Mouse (Mus musculus): ENCODE data around the gene Pnpla2. TPM values are rescaled to one million over a fixed set of nuclear protein-coding genes. Genes with fewer than 3 reads are reported as not detected.

Pnpla2 gene
- polyA plus RNA-seq, 1 experiment from 2014 or later = 45.7 TPM

- Histone ChIP-seq H3K27me3 (replicated peaks; ENCODE audit: control insufficient read depth, insufficient read depth, low read length) (peaks cover 7% of the 10 kb centered on the region; the same call in 1 of the 2 replicates), H3K4me3 (ENCODE audit: low read length) (peak overlapping the region; percentile 85), H3K4me2 (ENCODE audit: low read depth, low read length) (peak overlapping the region; percentile 82), H3K36me3 (ENCODE audit: control insufficient read depth, insufficient read depth, low read length) (peaks cover 7% of the 10 kb centered on the region; the same call in 1 of the 2 replicates), H3K9ac (ENCODE audit: low read depth, low read length) (peak overlapping the region; percentile 92), H3K27ac (ENCODE audit: low read length) (peak overlapping the region; percentile 78), H3K9me3 (ENCODE audit: control insufficient read depth, low read length) (no peaks in the 10 kb centered on the region), H3K4me1 (ENCODE audit: control insufficient read depth, insufficient read depth, low read length) (peaks cover 33% of the 10 kb centered on the region)
- ATAC-seq = no peak
- WGBS = 86% methylated on average over 6 of the region's 6 CpGs
These were observed 14.4 kb downstream of the Pnpla2 start for GRCm38 (mm10) chr7:141469352-141469751.

- WGBS = 90% methylated on average over 18 of the region's 18 CpGs
- Histone ChIP-seq H3K27ac (ENCODE audit: low read length) (no peak overlapping the region), H3K27me3 (replicated peaks; ENCODE audit: control insufficient read depth, insufficient read depth, low read length) (0 out of 2 replicates have a peak, but pooled peaks cover 4% of the 10 kb centered on the region), H3K9ac (ENCODE audit: low read depth, low read length) (no peak overlapping the region), H3K36me3 (ENCODE audit: control insufficient read depth, insufficient read depth, low read length) (peaks cover 7% of the 10 kb centered on the region; the same call in 1 of the 2 replicates), H3K4me2 (ENCODE audit: low read depth, low read length) (no peak overlapping the region), H3K4me1 (ENCODE audit: control insufficient read depth, insufficient read depth, low read length) (peaks cover 33% of the 10 kb centered on the region), H3K4me3 (ENCODE audit: low read length) (no peak overlapping the region), H3K9me3 (ENCODE audit: control insufficient read depth, low read length) (no peaks in the 10 kb centered on the region)
- ATAC-seq = no peak
These were observed 15.1 kb downstream of the Pnpla2 start for GRCm38 (mm10) chr7:141469901-141470636.

GRCm38 (mm10) chr7:141470637-141470944 is 15.6 kb downstream of the Pnpla2 start:
- Histone ChIP-seq H3K4me2 (ENCODE audit: low read depth, low read length) (no peak overlapping the region), H3K4me3 (ENCODE audit: low read length) (no peak overlapping the region), H3K36me3 (ENCODE audit: control insufficient read depth, insufficient read depth, low read length) (peaks cover 7% of the 10 kb centered on the region; the same call in 1 of the 2 replicates), H3K27me3 (replicated peaks; ENCODE audit: control insufficient read depth, insufficient read depth, low read length) (no peaks in the 10 kb centered on the region), H3K9me3 (ENCODE audit: control insufficient read depth, low read length) (no peaks in the 10 kb centered on the region), H3K4me1 (ENCODE audit: control insufficient read depth, insufficient read depth, low read length) (peaks cover 34% of the 10 kb centered on the region), H3K27ac (ENCODE audit: low read length) (no peak overlapping the region), H3K9ac (ENCODE audit: low read depth, low read length) (no peak overlapping the region)
- 87% methylated on average over 10 of the region's 10 CpGs for WGBS
- ATAC-seq = no peak

GRCm38 (mm10) chr7:141471236-141471635 is 16.2 kb downstream of the Pnpla2 start:
- no peaks in the 10 kb centered on the region for H3K27me3 ChIP-seq (replicated peaks; ENCODE audit: control insufficient read depth, insufficient read depth, low read length)
- no peaks in the 10 kb centered on the region for H3K9me3 ChIP-seq (ENCODE audit: control insufficient read depth, low read length)
- no peak overlapping the region for H3K4me2 ChIP-seq (ENCODE audit: low read depth, low read length)
- H3K27ac ChIP-seq (ENCODE audit: low read length) = 0 out of 2 replicates have a peak overlapping the region, but pooled peaks have one; percentile 15
- WGBS = 89% methylated on average over 1 of the region's 1 CpGs
- H3K4me3 ChIP-seq (ENCODE audit: low read length) = no peak overlapping the region
- H3K4me1 ChIP-seq (ENCODE audit: control insufficient read depth, insufficient read depth, low read length) = peaks cover 40% of the 10 kb centered on the region
- no peak overlapping the region for H3K9ac ChIP-seq (ENCODE audit: low read depth, low read length)
- no peak for ATAC-seq
- peaks cover 7% of the 10 kb centered on the region; the same call in 1 of the 2 replicates for H3K36me3 ChIP-seq (ENCODE audit: control insufficient read depth, insufficient read depth, low read length)

- Histone ChIP-seq H3K4me2 (ENCODE audit: low read depth, low read length) (no peak overlapping the region), H3K4me1 (ENCODE audit: control insufficient read depth, insufficient read depth, low read length) (peaks cover 43% of the 10 kb centered on the region), H3K27me3 (replicated peaks; ENCODE audit: control insufficient read depth, insufficient read depth, low read length) (no peaks in the 10 kb centered on the region), H3K9me3 (ENCODE audit: control insufficient read depth, low read length) (no peaks in the 10 kb centered on the region), H3K4me3 (ENCODE audit: low read length) (no peak overlapping the region), H3K27ac (ENCODE audit: low read length) (no peak overlapping the region), H3K9ac (ENCODE audit: low read depth, low read length) (no peak overlapping the region), H3K36me3 (ENCODE audit: control insufficient read depth, insufficient read depth, low read length) (peaks cover 7% of the 10 kb centered on the region; the same call in 1 of the 2 replicates)
- WGBS = 71% methylated on average over 6 of the region's 6 CpGs
- no peak for ATAC-seq
These were observed 17.2 kb downstream of the Pnpla2 start for GRCm38 (mm10) chr7:141472226-141472625.

GRCm38 (mm10) chr7:141472763-141473162 is 17.8 kb downstream of the Pnpla2 start:
- Histone ChIP-seq H3K36me3 (ENCODE audit: control insufficient read depth, insufficient read depth, low read length) (peaks cover 7% of the 10 kb centered on the region; the same call in 1 of the 2 replicates), H3K4me2 (ENCODE audit: low read depth, low read length) (no peak overlapping the region), H3K27me3 (replicated peaks; ENCODE audit: control insufficient read depth, insufficient read depth, low read length) (no peaks in the 10 kb centered on the region), H3K9me3 (ENCODE audit: control insufficient read depth, low read length) (no peaks in the 10 kb centered on the region), H3K27ac (ENCODE audit: low read length) (no peak overlapping the region), H3K9ac (ENCODE audit: low read depth, low read length) (no peak overlapping the region), H3K4me3 (ENCODE audit: low read length) (no peak overlapping the region), H3K4me1 (ENCODE audit: control insufficient read depth, insufficient read depth, low read length) (peaks cover 48% of the 10 kb centered on the region)
- no peak for ATAC-seq
- 87% methylated on average over 6 of the region's 6 CpGs for WGBS

GRCm38 (mm10) chr7:141474160-141474559 is 19.2 kb downstream of the Pnpla2 start:
- WGBS = 7% methylated on average over 5 of the region's 5 CpGs
- no peak overlapping the region for H3K27ac ChIP-seq (ENCODE audit: low read length)

GRCm38 (mm10) chr7:141475011-141475804 is 20.2 kb downstream of the Pnpla2 start, which contains the start of the genes Polr2l and Tspan4:
Gene Polr2l (minus strand): TSS chr7:141475132.
Gene Tspan4 (plus strand): TSS chr7:141475240.
- H3K9ac ChIP-seq (ENCODE audit: low read depth, low read length) = peak within 1 kb of the TSS; percentile 90
- no peaks in the 10 kb centered on the region for H3K27me3 ChIP-seq (replicated peaks; ENCODE audit: control insufficient read depth, insufficient read depth, low read length)
- WGBS = under 1% methylated on average over 87 of the region's 87 CpGs
- H3K4me1 ChIP-seq (ENCODE audit: control insufficient read depth, insufficient read depth, low read length) = peaks cover 40% of the 10 kb centered on the region
- ATAC-seq = peak; percentile 71
- H3K4me2 ChIP-seq (ENCODE audit: low read depth, low read length) = peak within 1 kb of the TSS; percentile 93
- H3K27ac ChIP-seq (ENCODE audit: low read length) = peak within 1 kb of the TSS; percentile 97
- peaks cover 7% of the 10 kb centered on the region; the same call in 1 of the 2 replicates for H3K36me3 ChIP-seq (ENCODE audit: control insufficient read depth, insufficient read depth, low read length)
- H3K4me3 ChIP-seq (ENCODE audit: low read length) = peak within 1 kb of the TSS; percentile 88
- no peaks in the 10 kb centered on the region for H3K9me3 ChIP-seq (ENCODE audit: control insufficient read depth, low read length)

More at GRCm38 (mm10) chr7:141474160-141474559, 19.2 kb downstream of the Pnpla2 start:
- Histone ChIP-seq H3K9me3 (ENCODE audit: control insufficient read depth, low read length) (no peaks in the 10 kb centered on the region), H3K4me1 (ENCODE audit: control insufficient read depth, insufficient read depth, low read length) (peaks cover 45% of the 10 kb centered on the region), H3K4me3 (ENCODE audit: low read length) (peak overlapping the region; percentile 88), H3K27me3 (replicated peaks; ENCODE audit: control insufficient read depth, insufficient read depth, low read length) (no peaks in the 10 kb centered on the region), H3K36me3 (ENCODE audit: control insufficient read depth, insufficient read depth, low read length) (peaks cover 7% of the 10 kb centered on the region; the same call in 1 of the 2 replicates), H3K9ac (ENCODE audit: low read depth, low read length) (peak overlapping the region; percentile 90), H3K4me2 (ENCODE audit: low read depth, low read length) (peak overlapping the region; percentile 93)
- no peak for ATAC-seq

GRCm38 (mm10) chr7:141475805-141476158 is 20.8 kb downstream of the Pnpla2 start:
- Histone ChIP-seq H3K9ac (ENCODE audit: low read depth, low read length) (peak overlapping the region; percentile 90), H3K36me3 (ENCODE audit: control insufficient read depth, insufficient read depth, low read length) (0 out of 2 replicates have a peak, but pooled peaks cover 2% of the 10 kb centered on the region), H3K27ac (ENCODE audit: low read length) (peak overlapping the region; percentile 97), H3K4me2 (ENCODE audit: low read depth, low read length) (peak overlapping the region; percentile 93), H3K4me1 (ENCODE audit: control insufficient read depth, insufficient read depth, low read length) (peaks cover 40% of the 10 kb centered on the region), H3K27me3 (replicated peaks; ENCODE audit: control insufficient read depth, insufficient read depth, low read length) (no peaks in the 10 kb centered on the region), H3K9me3 (ENCODE audit: control insufficient read depth, low read length) (no peaks in the 10 kb centered on the region), H3K4me3 (ENCODE audit: low read length) (peak overlapping the region; percentile 88)
- 2% methylated on average over 12 of the region's 12 CpGs for WGBS
- 0 out of 2 replicates have a peak, but pooled peaks have one; percentile 1 for ATAC-seq

Measured in intestine, embryonic 16.5 days (tissue).